Mouse (Mus musculus): ENCODE results near the gene Lmtk2. TPM values are rescaled to one million over a fixed set of nuclear protein-coding genes. Genes with fewer than 3 reads are reported as not detected.

Lmtk2 gene
- total and polyA plus RNA-seq, 2 experiments from 2014 or later, result 7.4 to 63.9 TPM

DNA sequence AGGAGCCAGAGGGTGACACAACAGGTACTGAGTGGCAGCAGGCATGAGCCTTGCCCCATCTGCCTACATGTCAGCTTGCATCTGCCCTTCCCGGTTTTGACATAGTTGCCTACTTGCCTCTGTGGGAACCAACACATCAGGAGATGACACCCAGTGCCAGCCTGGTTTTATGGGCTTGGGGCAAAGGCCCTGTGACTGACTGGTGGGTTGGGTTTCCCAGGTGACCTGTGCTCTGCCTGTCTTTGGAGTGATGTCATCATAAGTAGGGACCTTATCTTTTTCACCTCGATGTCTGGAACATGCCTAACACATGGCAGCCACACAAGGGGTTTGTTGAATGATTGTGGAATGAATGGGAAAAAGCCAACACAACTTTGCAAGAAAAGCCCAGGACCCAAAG, 11.9 kb upstream of the Lmtk2 start:
- ATAC-seq, result no peak
- DNase-seq, result no peak
- no peaks in the 10 kb centered on the region for H3K36me3 ChIP-seq (ENCODE audit: insufficient read depth)
- TF ChIP-seq CTCF (IDR thresholded peaks at IDR 0.05; ENCODE audit: low read depth), result no peak
- H3K4me1 ChIP-seq (ENCODE audit: insufficient read depth), result no peaks in the 10 kb centered on the region
- 90% methylated on average over 2 of the region's 2 CpGs for WGBS
- no peak overlapping the region for H3K9ac ChIP-seq
- H3K4me3 ChIP-seq (ENCODE audit: low read depth, low read length), result no peak overlapping the region
- H3K9me3 ChIP-seq (ENCODE audit: low read length), result no peaks in the 10 kb centered on the region
- H3K4me2 ChIP-seq (ENCODE audit: low read depth), result no peak overlapping the region
- no peaks in the 10 kb centered on the region for H3K27me3 ChIP-seq (ENCODE audit: insufficient read depth, low read length)
- no peak overlapping the region for H3K27ac ChIP-seq (ENCODE audit: low read depth, low read length)

DNA sequence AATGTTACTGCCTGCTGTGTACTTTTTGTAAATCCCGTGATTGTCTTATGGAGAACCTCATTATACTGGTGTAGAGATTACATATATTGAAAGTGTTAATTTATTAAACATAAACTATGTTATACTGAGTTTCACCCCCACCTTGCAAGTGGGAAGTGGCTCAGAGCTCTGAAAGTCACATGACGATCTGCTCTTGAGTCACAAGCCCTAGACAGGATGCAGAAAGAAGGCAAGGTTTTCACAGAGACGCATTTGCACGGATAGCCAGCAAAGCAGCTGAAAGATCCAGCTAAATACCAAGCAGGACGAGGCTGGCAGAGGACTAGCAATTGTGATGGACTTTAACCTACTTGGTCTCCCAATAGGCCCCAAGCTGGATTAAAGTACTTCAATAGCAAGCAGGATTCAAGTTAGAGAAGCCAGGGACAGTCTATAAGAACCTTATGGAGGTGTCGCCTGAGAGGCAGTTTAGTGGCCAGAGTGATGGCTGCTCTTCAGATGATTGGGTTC, 4.7 kb upstream of the Lmtk2 start:
- 69% methylated on average over 6 of the region's 6 CpGs for WGBS
- Histone ChIP-seq H3K4me1 (ENCODE audit: insufficient read depth) (no peaks in the 10 kb centered on the region), H3K27ac (ENCODE audit: low read depth, low read length) (no peak overlapping the region), H3K9me3 (ENCODE audit: low read length) (no peaks in the 10 kb centered on the region), H3K9ac (no peak overlapping the region), H3K4me2 (ENCODE audit: low read depth) (no peak overlapping the region), H3K36me3 (ENCODE audit: insufficient read depth) (no peaks in the 10 kb centered on the region), H3K4me3 (ENCODE audit: low read depth, low read length) (no peak overlapping the region), H3K27me3 (ENCODE audit: insufficient read depth, low read length) (no peaks in the 10 kb centered on the region)
- ATAC-seq, result no peak
- DNase-seq, result no peak
- TF ChIP-seq CTCF (IDR thresholded peaks at IDR 0.05; ENCODE audit: low read depth), result no peak

DNA sequence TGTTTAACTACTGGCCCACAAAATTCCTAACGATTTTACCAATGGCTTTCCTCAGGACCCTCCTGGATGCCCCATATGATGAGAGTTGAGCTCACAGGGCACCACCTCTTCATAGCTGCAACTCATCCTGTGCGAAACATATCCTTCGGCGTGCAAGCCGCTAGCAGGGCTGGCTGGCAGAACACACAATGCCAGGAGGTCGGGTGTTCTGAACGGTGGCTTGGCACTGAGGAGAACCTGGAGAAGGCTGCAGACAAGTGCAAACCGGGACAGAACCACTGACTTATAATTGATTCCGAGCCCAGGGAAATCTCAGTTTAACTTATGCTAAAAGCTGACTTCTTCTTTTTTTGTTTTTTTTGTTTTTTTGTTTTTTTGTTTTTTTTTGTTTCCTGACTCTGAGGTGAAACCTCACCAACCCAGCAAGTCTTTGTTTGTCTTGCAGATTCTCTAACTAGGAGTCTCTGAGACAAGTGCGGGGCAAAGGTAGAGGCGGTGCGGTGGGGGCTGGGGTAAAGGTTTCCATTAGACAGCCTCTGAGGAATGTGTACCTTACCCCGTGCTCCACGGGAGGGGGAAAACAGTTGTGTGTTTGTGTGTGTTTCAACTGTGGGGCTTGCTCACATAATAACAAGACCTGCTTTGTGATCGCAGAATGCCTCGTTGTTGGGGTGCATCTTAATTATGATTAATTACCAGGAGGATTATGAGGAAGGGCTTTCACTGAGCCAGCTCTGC, 2.2 kb upstream of the Lmtk2 start:
- Histone ChIP-seq H3K4me2 (ENCODE audit: low read depth) (no peak overlapping the region), H3K4me1 (ENCODE audit: insufficient read depth) (peaks cover 8% of the 10 kb centered on the region), H3K4me3 (ENCODE audit: low read depth, low read length) (no peak overlapping the region), H3K9me3 (ENCODE audit: low read length) (no peaks in the 10 kb centered on the region), H3K9ac (no peak overlapping the region), H3K27me3 (ENCODE audit: insufficient read depth, low read length) (no peaks in the 10 kb centered on the region), H3K27ac (ENCODE audit: low read depth, low read length) (no peak overlapping the region), H3K36me3 (ENCODE audit: insufficient read depth) (no peaks in the 10 kb centered on the region)
- TF ChIP-seq CTCF (IDR thresholded peaks at IDR 0.05; ENCODE audit: low read depth), result no peak
- ATAC-seq (no peak), DNase-seq (no peak)
- WGBS, result 48% methylated on average over 16 of the region's 16 CpGs

DNA sequence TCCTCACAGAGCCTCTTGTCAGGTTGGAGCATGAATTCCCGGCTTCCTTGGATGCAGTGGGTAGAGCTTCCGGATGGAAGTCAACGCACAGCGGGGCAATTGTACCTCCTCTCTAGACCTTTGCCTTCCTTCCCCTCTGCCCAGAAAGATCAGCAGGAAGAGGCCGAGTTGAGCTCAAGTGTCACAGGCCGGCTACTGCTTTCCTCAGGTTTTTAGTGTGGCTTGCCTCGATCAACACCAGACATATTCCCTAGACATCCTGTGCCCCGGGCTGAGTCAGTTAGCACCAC, 1.7 kb upstream of the Lmtk2 start:
- WGBS, result 29% methylated on average over 8 of the region's 8 CpGs
- H3K27me3 ChIP-seq (ENCODE audit: insufficient read depth, low read length), result no peaks in the 10 kb centered on the region
- DNase-seq, result no peak
- no peak overlapping the region for H3K4me2 ChIP-seq (ENCODE audit: low read depth)
- H3K9ac ChIP-seq, result no peak overlapping the region
- no peak for TF ChIP-seq CTCF (IDR thresholded peaks at IDR 0.05; ENCODE audit: low read depth)
- H3K27ac ChIP-seq (ENCODE audit: low read depth, low read length), result no peak overlapping the region
- H3K4me3 ChIP-seq (ENCODE audit: low read depth, low read length), result no peak overlapping the region
- ATAC-seq, result no peak
- no peaks in the 10 kb centered on the region for H3K36me3 ChIP-seq (ENCODE audit: insufficient read depth)
- H3K9me3 ChIP-seq (ENCODE audit: low read length), result no peaks in the 10 kb centered on the region
- peaks cover 8% of the 10 kb centered on the region for H3K4me1 ChIP-seq (ENCODE audit: insufficient read depth)

DNA sequence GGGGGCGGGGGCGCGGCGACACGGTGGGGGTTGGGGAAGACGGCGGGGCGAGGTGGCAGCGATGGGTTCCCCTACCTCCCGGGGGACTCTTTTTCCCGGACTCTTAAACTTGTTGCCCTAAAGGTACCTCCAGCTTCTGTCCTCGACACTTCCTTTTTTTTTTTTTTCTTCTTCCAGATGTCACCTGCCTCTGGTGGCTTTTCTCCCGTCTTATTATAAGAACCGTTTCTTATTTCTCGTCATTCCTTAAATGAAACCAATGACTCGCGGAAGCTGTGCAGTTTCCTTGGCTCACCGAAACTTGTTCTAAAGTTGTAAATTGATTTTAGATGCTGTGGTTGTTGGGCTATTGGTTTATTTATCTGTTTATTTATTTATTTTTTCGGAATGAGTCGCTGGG, 712 bp downstream of the Lmtk2 start:
- ATAC-seq, result no peak
- peak; percentile 39 for DNase-seq
- peak overlapping the region; percentile 91 for H3K27ac ChIP-seq (ENCODE audit: low read depth, low read length)
- H3K9ac ChIP-seq, result peak overlapping the region; percentile 79
- WGBS, result 4% methylated on average over 19 of the region's 20 CpGs
- peak overlapping the region; percentile 93 for H3K4me3 ChIP-seq (ENCODE audit: low read depth, low read length)
- H3K36me3 ChIP-seq (ENCODE audit: insufficient read depth), result no peaks in the 10 kb centered on the region
- H3K4me2 ChIP-seq (ENCODE audit: low read depth), result peak overlapping the region; percentile 67
- H3K4me1 ChIP-seq (ENCODE audit: insufficient read depth), result peaks cover 8% of the 10 kb centered on the region
- no peaks in the 10 kb centered on the region for H3K9me3 ChIP-seq (ENCODE audit: low read length)
- no peaks in the 10 kb centered on the region for H3K27me3 ChIP-seq (ENCODE audit: insufficient read depth, low read length)
- no peak for TF ChIP-seq CTCF (IDR thresholded peaks at IDR 0.05; ENCODE audit: low read depth)

DNA sequence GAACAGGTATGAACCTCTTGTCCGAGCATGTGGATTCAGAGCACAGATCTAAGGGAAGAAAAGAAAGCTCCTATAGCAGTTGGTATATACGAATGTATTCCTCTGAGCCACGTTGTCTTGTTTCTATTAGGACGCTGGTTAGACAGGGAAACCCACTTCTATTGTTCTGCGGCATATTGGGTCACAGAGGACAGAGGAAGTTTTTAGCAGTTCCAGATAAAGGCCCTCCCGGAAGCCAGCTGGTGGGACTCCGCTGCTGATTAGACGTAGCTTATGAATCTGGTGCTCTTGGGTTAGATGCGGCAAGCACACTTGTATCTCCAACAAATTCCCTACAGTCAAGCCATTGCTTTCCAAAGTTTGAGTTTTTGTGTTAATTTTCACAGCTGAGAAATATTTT, 4.8 kb downstream of the Lmtk2 start:
- peaks cover 8% of the 10 kb centered on the region for H3K4me1 ChIP-seq (ENCODE audit: insufficient read depth)
- no peak overlapping the region for H3K27ac ChIP-seq (ENCODE audit: low read depth, low read length)
- 76% methylated on average over 9 of the region's 9 CpGs for WGBS
- H3K36me3 ChIP-seq (ENCODE audit: insufficient read depth), result no peaks in the 10 kb centered on the region
- H3K9me3 ChIP-seq (ENCODE audit: low read length), result no peaks in the 10 kb centered on the region
- no peak overlapping the region for H3K9ac ChIP-seq
- ATAC-seq (no peak), DNase-seq (no peak)
- no peak overlapping the region for H3K4me2 ChIP-seq (ENCODE audit: low read depth)
- no peak overlapping the region for H3K4me3 ChIP-seq (ENCODE audit: low read depth, low read length)
- no peak for TF ChIP-seq CTCF (IDR thresholded peaks at IDR 0.05; ENCODE audit: low read depth)
- no peaks in the 10 kb centered on the region for H3K27me3 ChIP-seq (ENCODE audit: insufficient read depth, low read length)

DNA sequence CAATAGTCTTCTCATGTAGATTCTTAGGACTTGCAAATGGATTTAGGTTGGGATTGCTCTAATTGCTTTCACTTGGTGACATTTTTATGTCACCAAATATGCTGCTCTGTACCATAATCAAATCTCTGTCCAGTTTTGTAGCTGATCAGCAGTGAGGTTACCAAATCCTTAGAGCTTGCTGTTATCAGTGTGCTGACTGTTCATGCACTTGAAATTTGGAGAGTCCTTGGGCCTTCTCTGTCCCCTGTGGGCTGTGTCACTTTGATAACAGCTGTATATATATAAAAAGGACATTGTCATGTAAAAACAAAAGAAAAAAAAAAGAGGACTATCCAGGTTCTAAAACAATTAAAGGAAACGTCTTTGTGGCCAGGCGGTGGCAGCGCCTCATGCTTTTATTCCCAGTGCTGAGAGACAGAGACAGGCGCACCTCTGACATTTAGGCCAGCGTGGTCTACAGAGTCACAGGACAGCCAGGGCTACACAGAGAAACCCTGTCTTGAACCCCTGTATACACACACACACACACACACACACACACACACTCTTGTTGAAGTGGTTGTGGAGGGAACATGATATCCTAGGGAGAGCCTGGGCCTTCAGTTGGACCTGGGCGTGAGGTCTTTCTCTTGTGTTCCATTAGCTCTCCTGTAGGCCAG, 5.4 kb downstream of the Lmtk2 start:
- ATAC-seq, result no peak
- H3K4me2 ChIP-seq (ENCODE audit: low read depth), result no peak overlapping the region
- H3K4me1 ChIP-seq (ENCODE audit: insufficient read depth), result peaks cover 8% of the 10 kb centered on the region
- WGBS, result 77% methylated on average over 6 of the region's 6 CpGs
- H3K27me3 ChIP-seq (ENCODE audit: insufficient read depth, low read length), result no peaks in the 10 kb centered on the region
- H3K9me3 ChIP-seq (ENCODE audit: low read length), result no peaks in the 10 kb centered on the region
- TF ChIP-seq CTCF (IDR thresholded peaks at IDR 0.05; ENCODE audit: low read depth), result no peak
- no peak for DNase-seq
- H3K9ac ChIP-seq, result no peak overlapping the region
- no peak overlapping the region for H3K27ac ChIP-seq (ENCODE audit: low read depth, low read length)
- no peaks in the 10 kb centered on the region for H3K36me3 ChIP-seq (ENCODE audit: insufficient read depth)
- H3K4me3 ChIP-seq (ENCODE audit: low read depth, low read length), result no peak overlapping the region
